10 mouse cellular contexts compared by ENCODE assay signal in genomic region chr11:117123418-117124085, GRCm38 (mm10). TPM values are rescaled to one million over a fixed set of nuclear protein-coding genes. Genes with fewer than 3 reads are reported as not detected.
A peak's percentile ranks its signal among the peaks of the same experiment; 100 is the strongest.
DNase-seq lines count a peak whose midpoint lies in the region; ATAC-seq lines count a peak whose summit lies in the region.
"Had no signal": no experiment of that assay in that cellular context is flagged by ENCODE, and none has a peak within 500 bp of the region (broad histone marks: within the 10 kb centered on the region; RNA-seq: fewer than 3 reads in every experiment).

No protein-coding gene starts in this region.

- no peaks in the 10 kb centered on the region for H3K9me3 ChIP-seq in hindbrain, embryonic 13.5 days
- no peaks in the 10 kb centered on the region for H3K9me3 ChIP-seq in hindbrain, embryonic 10.5 days
- H3K9me3 ChIP-seq in heart, embryonic 15.5 days (replicated peaks), result no peaks in the 10 kb centered on the region
- H3K9me3 ChIP-seq: liver, embryonic 12.5 days had no signal

- no peak for DNase-seq in hindbrain, embryonic 10.5 days (ENCODE audit: low spot score)
- peak; percentile 46 for DNase-seq in ES-CJ7 (ENCODE audit: low read depth, low spot score)
- peak; percentile 68 for DNase-seq in cerebellum, adult 11 months
- DNase-seq in urinary bladder, postnatal 36 days (ENCODE audit: low spot score in 2 of 2), result no peak

- peak overlapping the region; percentile 13; the same call in 1 of the 2 replicates for H3K27ac ChIP-seq in hindbrain, embryonic 13.5 days
- no peak overlapping the region; the same call in 1 of the 2 replicates for H3K27ac ChIP-seq in hindbrain, embryonic 10.5 days
- H3K27ac ChIP-seq in heart, embryonic 15.5 days, result peak overlapping the region; percentile 65
- H3K27ac ChIP-seq: liver, embryonic 12.5 days had no signal

- peaks cover 19% of the 10 kb centered on the region for H3K36me3 ChIP-seq in hindbrain, embryonic 13.5 days
- H3K36me3 ChIP-seq in hindbrain, embryonic 10.5 days, result peaks cover 27% of the 10 kb centered on the region
- no peaks in the 10 kb centered on the region for H3K36me3 ChIP-seq in heart, embryonic 15.5 days

- H3K4me1 ChIP-seq in hindbrain, embryonic 13.5 days (replicated peaks), result peaks cover 85% of the 10 kb centered on the region
- peaks cover 77% of the 10 kb centered on the region for H3K4me1 ChIP-seq in hindbrain, embryonic 10.5 days (replicated peaks)
- H3K4me1 ChIP-seq in heart, embryonic 15.5 days (replicated peaks), result peaks cover 98% of the 10 kb centered on the region

- no peaks in the 10 kb centered on the region for H3K27me3 ChIP-seq in hindbrain, embryonic 13.5 days
- no peaks in the 10 kb centered on the region for H3K27me3 ChIP-seq in hindbrain, embryonic 10.5 days (ENCODE audit: insufficient read depth, poor library complexity, severe bottlenecking)
- H3K27me3 ChIP-seq in heart, embryonic 15.5 days, result no peaks in the 10 kb centered on the region
- H3K27me3 ChIP-seq: liver, embryonic 12.5 days had no signal

- H3K4me2 ChIP-seq in hindbrain, embryonic 13.5 days, result no peak overlapping the region
- peak overlapping the region; percentile 37 for H3K4me2 ChIP-seq in heart, embryonic 15.5 days
- H3K4me2 ChIP-seq: liver, embryonic 12.5 days; midbrain, embryonic 11.5 days had no signal

- 85% methylated on average over 17 of the region's 17 CpGs for WGBS in hindbrain, embryonic 13.5 days
- WGBS in hindbrain, embryonic 10.5 days, result 88% methylated on average over 17 of the region's 17 CpGs
- WGBS in heart, embryonic 15.5 days, result 61% methylated on average over 17 of the region's 17 CpGs

- no peak for ATAC-seq in hindbrain, embryonic 13.5 days (ENCODE audit: low FRiP score)
- ATAC-seq in heart, embryonic 15.5 days (replicated peaks; ENCODE audit: insufficient number of reproducible peaks, insufficient read depth, low FRiP score, low read depth), result no peak
- no peak for ATAC-seq in erythroid progenitor cell, adult 5-6 weeks (replicated peaks; ENCODE audit: low FRiP score, poor library complexity, severe bottlenecking)
- ATAC-seq: liver, embryonic 12.5 days had no signal

- H3K4me3 ChIP-seq in hindbrain, embryonic 13.5 days, result no peak overlapping the region
- H3K4me3 ChIP-seq in hindbrain, embryonic 10.5 days, result no peak overlapping the region
- no peak overlapping the region for H3K4me3 ChIP-seq in heart, embryonic 15.5 days
- H3K4me3 ChIP-seq: erythroblast, embryonic 14.5 days; liver, embryonic 12.5 days had no signal

- peak overlapping the region; percentile 19; the same call in 1 of the 2 replicates for H3K9ac ChIP-seq in hindbrain, embryonic 13.5 days
- 0 out of 2 replicates have a peak overlapping the region, but pooled peaks have one; percentile 11 for H3K9ac ChIP-seq in heart, embryonic 15.5 days
- H3K9ac ChIP-seq: liver, embryonic 12.5 days had no signal

RNA-seq across cellular contexts. Expression of gene Sec14l1, which starts 8.6 kb away (rescaled TPM):
- 63.3 and 65.9 TPM in 2 replicates for polyA plus RNA-seq in hindbrain, embryonic 13.5 days (2015; fragmentation: Nextera tagmentation; extraction: Ambion mirVana)
- polyA plus RNA-seq in hindbrain, embryonic 10.5 days (2016; fragmentation: Nextera tagmentation; extraction: Ambion mirVana), result 57.0 and 58.2 TPM in 2 replicates
- polyA plus RNA-seq in heart, embryonic 15.5 days (2015; fragmentation: Nextera tagmentation; extraction: Ambion mirVana), result 42.1 and 48.8 TPM in 2 replicates
- 27.4 and 32.3 TPM in 2 replicates for total RNA-seq in erythroid progenitor cell, adult 5-6 weeks (2015; ENCODE audit: low replicate concordance)
- total RNA-seq in erythroid progenitor cell, adult 5-6 weeks (2017; ENCODE audit: low replicate concordance), result 41.3 and 44.3 TPM in 2 replicates

Comparison
In these comparisons a context has a peak if more than half of its experiments do, and no peak if none do; other contexts are left out.
1. DNase-seq: peak in ES-CJ7 (single experiment) and cerebellum, adult 11 months (single experiment); none in hindbrain, embryonic 10.5 days (single experiment) and urinary bladder, postnatal 36 days (0 of 2).